Mouse (Mus musculus): ENCODE data around the gene Miga1. TPM values are rescaled to one million over a fixed set of nuclear protein-coding genes. Genes with fewer than 3 reads are reported as not detected.
A peak's percentile ranks its signal among the peaks of the same experiment; 100 is the strongest.

Miga1 gene
- polyA plus RNA-seq, 1 experiment from 2014 or later: 19.4 TPM

- peaks cover 12% of the 10 kb centered on the region; the same call in 1 of the 2 replicates for H3K4me1 ChIP-seq
- no peaks in the 10 kb centered on the region for H3K27me3 ChIP-seq
- H3K4me2 ChIP-seq: no peak overlapping the region
- H3K27ac ChIP-seq: no peak overlapping the region
- H3K9ac ChIP-seq: no peak overlapping the region
- no peak for ATAC-seq (ENCODE audit: insufficient number of reproducible peaks, insufficient read depth, low FRiP score, low TSS enrichment, low read depth)
- WGBS: 83% methylated on average over 14 of the region's 14 CpGs
- no peak overlapping the region for H3K4me3 ChIP-seq
- H3K36me3 ChIP-seq: peaks cover 37% of the 10 kb centered on the region
- H3K9me3 ChIP-seq: no peaks in the 10 kb centered on the region
Measured at GRCm38 (mm10) chr3:152300376-152301337, 39.5 kb downstream of the Miga1 start.

- Histone ChIP-seq H3K4me3 (no peak overlapping the region), H3K27ac (no peak overlapping the region), H3K9ac (no peak overlapping the region), H3K36me3 (peaks cover 32% of the 10 kb centered on the region), H3K27me3 (no peaks in the 10 kb centered on the region), H3K4me1 (peaks cover 17% of the 10 kb centered on the region), H3K9me3 (no peaks in the 10 kb centered on the region), H3K4me2 (no peak overlapping the region)
- ATAC-seq (ENCODE audit: insufficient number of reproducible peaks, insufficient read depth, low FRiP score, low TSS enrichment, low read depth): no peak
- WGBS: 88% methylated on average over 5 of the region's 5 CpGs
Measured at GRCm38 (mm10) chr3:152295896-152296295, 44.3 kb downstream of the Miga1 start.

DNA sequence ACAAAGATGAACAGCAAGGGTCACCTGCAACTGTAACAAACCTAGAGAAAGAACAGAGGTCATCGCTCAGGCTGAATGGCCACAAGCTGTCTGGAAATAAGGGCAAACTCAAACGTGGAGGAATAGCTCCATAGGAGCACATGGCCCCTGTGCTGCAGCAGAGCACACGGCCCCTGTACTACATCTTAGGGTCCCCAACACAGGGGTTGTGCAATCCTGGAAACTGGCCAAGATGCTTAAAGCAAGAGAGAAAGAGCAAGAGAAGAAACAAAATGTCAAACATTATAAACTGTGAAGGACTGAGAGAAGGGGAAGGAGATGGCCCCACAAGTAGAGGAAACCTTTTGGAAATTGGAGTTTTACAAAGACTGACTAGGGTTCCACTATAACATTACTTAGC is 45.8 kb downstream of the Miga1 start:
- ATAC-seq (ENCODE audit: insufficient number of reproducible peaks, insufficient read depth, low FRiP score, low TSS enrichment, low read depth): no peak
- Histone ChIP-seq H3K9me3 (no peaks in the 10 kb centered on the region), H3K4me1 (peaks cover 26% of the 10 kb centered on the region), H3K36me3 (peaks cover 32% of the 10 kb centered on the region), H3K4me3 (no peak overlapping the region), H3K9ac (no peak overlapping the region), H3K4me2 (no peak overlapping the region), H3K27me3 (no peaks in the 10 kb centered on the region), H3K27ac (no peak overlapping the region)
- WGBS: 58% methylated on average over 3 of the region's 3 CpGs

GRCm38 (mm10) chr3:152293530-152294181 is 46.6 kb downstream of the Miga1 start:
- no peaks in the 10 kb centered on the region for H3K9me3 ChIP-seq
- H3K27me3 ChIP-seq: no peaks in the 10 kb centered on the region
- 46% methylated on average over 13 of the region's 13 CpGs for WGBS
- no peak overlapping the region for H3K4me2 ChIP-seq
- H3K36me3 ChIP-seq: peaks cover 36% of the 10 kb centered on the region
- no peak overlapping the region for H3K4me3 ChIP-seq
- H3K4me1 ChIP-seq: peaks cover 26% of the 10 kb centered on the region
- ATAC-seq (ENCODE audit: insufficient number of reproducible peaks, insufficient read depth, low FRiP score, low TSS enrichment, low read depth): no peak
- H3K27ac ChIP-seq: no peak overlapping the region
- H3K9ac ChIP-seq: no peak overlapping the region

DNA sequence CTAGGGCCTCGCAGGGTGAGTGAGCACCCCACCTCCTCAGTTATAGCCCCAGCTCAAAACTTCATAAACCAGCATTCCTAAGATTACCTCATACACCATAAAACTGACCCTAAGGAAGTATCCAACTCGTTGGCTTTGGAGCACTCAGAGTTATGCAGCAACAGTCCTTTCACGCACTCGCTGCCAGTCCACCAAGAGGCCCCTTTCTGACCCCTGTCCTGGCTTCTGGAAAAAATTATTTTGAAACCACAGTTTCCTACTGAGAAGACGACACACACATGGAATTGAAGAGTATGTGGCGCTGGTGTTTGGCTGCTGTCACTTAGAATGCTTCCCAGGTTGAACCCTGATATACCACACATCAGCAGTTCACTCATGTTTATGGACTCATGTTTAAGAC is 48.3 kb downstream of the Miga1 start:
- 62% methylated on average over 6 of the region's 6 CpGs for WGBS
- no peak for ATAC-seq (ENCODE audit: insufficient number of reproducible peaks, insufficient read depth, low FRiP score, low TSS enrichment, low read depth)
- H3K9ac ChIP-seq: no peak overlapping the region
- no peaks in the 10 kb centered on the region for H3K9me3 ChIP-seq
- peaks cover 26% of the 10 kb centered on the region for H3K4me1 ChIP-seq
- H3K27ac ChIP-seq: no peak overlapping the region
- H3K4me2 ChIP-seq: no peak overlapping the region
- H3K36me3 ChIP-seq: peaks cover 45% of the 10 kb centered on the region
- H3K27me3 ChIP-seq: no peaks in the 10 kb centered on the region
- H3K4me3 ChIP-seq: no peak overlapping the region

- H3K27me3 ChIP-seq: no peaks in the 10 kb centered on the region
- H3K9me3 ChIP-seq: no peaks in the 10 kb centered on the region
- no peak overlapping the region for H3K4me3 ChIP-seq
- H3K4me2 ChIP-seq: 0 out of 2 replicates have a peak overlapping the region, but pooled peaks have one; percentile 7
- 0 out of 2 replicates have a peak, but pooled peaks have one; percentile 43 for ATAC-seq (ENCODE audit: insufficient number of reproducible peaks, insufficient read depth, low FRiP score, low TSS enrichment, low read depth)
- 50% methylated on average over 17 of the region's 17 CpGs for WGBS
- H3K9ac ChIP-seq: peak overlapping the region; percentile 32; the same call in 1 of the 2 replicates
- peaks cover 40% of the 10 kb centered on the region for H3K36me3 ChIP-seq
- peak overlapping the region; percentile 76 for H3K27ac ChIP-seq
- H3K4me1 ChIP-seq: peaks cover 26% of the 10 kb centered on the region
Measured at GRCm38 (mm10) chr3:152290175-152290798, 49.9 kb downstream of the Miga1 start.

- Histone ChIP-seq H3K9ac (no peak overlapping the region), H3K9me3 (no peaks in the 10 kb centered on the region), H3K36me3 (peaks cover 48% of the 10 kb centered on the region), H3K27me3 (no peaks in the 10 kb centered on the region), H3K4me2 (no peak overlapping the region), H3K4me3 (no peak overlapping the region), H3K27ac (no peak overlapping the region), H3K4me1 (peaks cover 18% of the 10 kb centered on the region)
- no peak for ATAC-seq (ENCODE audit: insufficient number of reproducible peaks, insufficient read depth, low FRiP score, low TSS enrichment, low read depth)
- WGBS: 88% methylated on average over 4 of the region's 4 CpGs
Measured at GRCm38 (mm10) chr3:152288740-152289139, 51.5 kb downstream of the Miga1 start.

DNA sequence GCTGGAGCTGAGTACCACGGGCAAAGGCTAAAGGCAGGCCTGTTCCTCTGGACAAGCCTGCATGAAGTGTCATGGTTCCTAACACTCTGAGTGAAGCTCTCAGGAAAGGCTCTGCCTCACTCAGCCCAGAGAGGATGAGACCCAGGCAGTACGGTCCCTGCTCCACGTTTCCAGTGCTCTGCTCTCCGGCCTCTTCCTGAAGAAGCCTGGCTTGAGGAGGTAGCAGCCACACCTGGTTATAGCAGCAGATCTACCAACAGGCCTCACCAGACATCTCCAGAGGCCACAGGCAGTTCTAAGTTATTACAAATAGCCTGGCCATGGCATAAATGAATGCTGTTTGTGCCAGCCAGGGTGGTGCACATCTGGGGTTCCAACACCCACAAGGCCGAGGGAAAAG is 51.9 kb downstream of the Miga1 start:
- 87% methylated on average over 5 of the region's 5 CpGs for WGBS
- H3K9ac ChIP-seq: no peak overlapping the region
- no peak for ATAC-seq (ENCODE audit: insufficient number of reproducible peaks, insufficient read depth, low FRiP score, low TSS enrichment, low read depth)
- no peaks in the 10 kb centered on the region for H3K27me3 ChIP-seq
- H3K9me3 ChIP-seq: no peaks in the 10 kb centered on the region
- H3K4me3 ChIP-seq: no peak overlapping the region
- peaks cover 53% of the 10 kb centered on the region for H3K36me3 ChIP-seq
- no peak overlapping the region for H3K4me2 ChIP-seq
- no peak overlapping the region for H3K27ac ChIP-seq
- peaks cover 14% of the 10 kb centered on the region for H3K4me1 ChIP-seq

GRCm38 (mm10) chr3:152287810-152288209 is 52.4 kb downstream of the Miga1 start:
- no peak for ATAC-seq (ENCODE audit: insufficient number of reproducible peaks, insufficient read depth, low FRiP score, low TSS enrichment, low read depth)
- Histone ChIP-seq H3K9me3 (no peaks in the 10 kb centered on the region), H3K4me2 (no peak overlapping the region), H3K4me3 (no peak overlapping the region), H3K36me3 (peaks cover 57% of the 10 kb centered on the region), H3K27me3 (no peaks in the 10 kb centered on the region), H3K4me1 (peaks cover 12% of the 10 kb centered on the region), H3K9ac (no peak overlapping the region), H3K27ac (no peak overlapping the region)
- 87% methylated on average over 9 of the region's 9 CpGs for WGBS

DNA sequence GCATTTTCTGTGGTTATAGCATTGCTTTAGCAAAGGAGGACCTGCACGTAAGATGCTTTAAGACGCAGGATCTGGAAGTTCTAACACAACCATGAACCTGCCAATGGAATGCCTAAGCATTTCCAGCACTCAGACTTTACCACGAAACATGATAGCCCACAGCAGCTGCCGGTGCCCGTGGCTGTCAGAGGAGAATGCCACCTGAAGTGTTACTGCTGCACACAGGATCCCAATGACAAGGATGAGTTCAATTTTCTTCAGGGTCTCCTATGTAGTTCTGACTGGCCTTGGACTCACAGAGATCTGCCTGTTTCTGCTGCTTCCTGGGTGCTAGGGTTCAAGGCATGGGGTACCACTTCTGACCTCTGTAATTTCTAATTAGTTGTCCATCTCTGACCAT is 55.4 kb downstream of the Miga1 start:
- Histone ChIP-seq H3K9ac (no peak overlapping the region), H3K36me3 (peaks cover 67% of the 10 kb centered on the region), H3K4me1 (0 out of 2 replicates have a peak, but pooled peaks cover 2% of the 10 kb centered on the region), H3K9me3 (no peaks in the 10 kb centered on the region), H3K4me2 (no peak overlapping the region), H3K27ac (no peak overlapping the region), H3K4me3 (no peak overlapping the region), H3K27me3 (no peaks in the 10 kb centered on the region)
- no peak for ATAC-seq (ENCODE audit: insufficient number of reproducible peaks, insufficient read depth, low FRiP score, low TSS enrichment, low read depth)
- 46% methylated on average over 5 of the region's 5 CpGs for WGBS

- no peak overlapping the region for H3K27ac ChIP-seq
- no peak for ATAC-seq (ENCODE audit: insufficient number of reproducible peaks, insufficient read depth, low FRiP score, low TSS enrichment, low read depth)
- H3K9me3 ChIP-seq: no peaks in the 10 kb centered on the region
- no peak overlapping the region for H3K9ac ChIP-seq
- no peak overlapping the region for H3K4me2 ChIP-seq
- no peak overlapping the region for H3K4me3 ChIP-seq
- WGBS: 97% methylated on average over 1 of the region's 1 CpGs
- no peaks in the 10 kb centered on the region for H3K27me3 ChIP-seq
- H3K36me3 ChIP-seq: peaks cover 67% of the 10 kb centered on the region
- 0 out of 2 replicates have a peak, but pooled peaks cover 2% of the 10 kb centered on the region for H3K4me1 ChIP-seq
Measured at GRCm38 (mm10) chr3:152284306-152284705, 55.9 kb downstream of the Miga1 start.

Data from embryonic facial prominence, embryonic 13.5 days (tissue).